Mouse (Mus musculus) bone marrow macrophage, adult 2 months (primary cell): ENCODE data around the gene Sh3d19.

Experiments used
- CTCF ChIP-seq: IDR thresholded peaks from 2 replicates; pipeline ENCODE4 v1.5.1; 2012; ENCODE audit warnings: low read depth, mild to moderate bottlenecking, low read length, moderate library complexity
- POLR2A ChIP-seq: IDR thresholded peaks from 2 replicates; pipeline ENCODE4 v1.6.1; 2012; ENCODE audit warnings: mild to moderate bottlenecking, low read depth, low read length, borderline replicate concordance

DNA sequence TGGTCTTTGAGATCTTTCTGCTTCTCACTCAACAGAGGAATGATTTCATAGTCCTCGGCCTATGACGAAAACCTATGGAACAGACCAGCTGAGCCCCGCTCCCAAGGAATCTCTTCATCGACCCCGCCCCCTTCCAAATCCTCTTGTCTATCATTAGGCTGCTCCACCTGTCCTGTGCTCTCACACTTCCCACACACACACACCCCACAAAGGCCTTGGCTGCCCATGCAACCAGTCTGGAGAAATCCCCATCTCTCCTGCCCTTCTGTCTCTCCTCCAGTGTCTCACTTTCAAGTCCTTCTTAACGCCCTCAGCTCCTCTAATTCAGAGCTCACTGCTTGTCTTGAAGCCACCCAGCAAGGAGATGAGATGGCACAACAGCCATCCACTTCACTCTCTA is 131.0 kb downstream of the Sh3d19 start:
- TF ChIP-seq CTCF (no peak), POLR2A (no peak)
